Comparison of ENCODE assay signal across 22 mouse cellular contexts in genomic region chr1:56930096-56930495, GRCm38 (mm10). TPM values are rescaled to one million over a fixed set of nuclear protein-coding genes. Genes with fewer than 3 reads are reported as not detected.
A peak's percentile ranks its signal among the peaks of the same experiment; 100 is the strongest.
DNase-seq lines count a peak whose midpoint lies in the region; ATAC-seq and TF ChIP-seq lines count a peak whose summit lies in the region.
"Had no signal": no experiment of that assay in that cellular context is flagged by ENCODE, and none has a peak within 500 bp of the region (broad histone marks: within the 10 kb centered on the region; RNA-seq: fewer than 3 reads in every experiment).

No protein-coding gene starts in this region.

- DNase-seq in forebrain, embryonic 11.5 days (ENCODE audit: low spot score) = peak; percentile 49
- DNase-seq in mesoderm, embryonic 11.5 days (ENCODE audit: low read depth, low spot score) = peak; percentile 12
- DNase-seq in spleen, adult 18-20 months = no peak
- DNase-seq: adrenal gland, adult 8-10 months; adrenal gland, postnatal 14 days; adrenal gland, postnatal 36 days; B cell, adult 2 months; cerebellum, adult 11-12 months; cerebellum, adult 2 months; cerebellum, adult 9-10 months; cerebellum, postnatal 10 days; cerebellum, postnatal 25 days; forebrain, postnatal 0 days had no signal

- H3K27me3 ChIP-seq in forebrain, embryonic 11.5 days (ENCODE audit: control insufficient read depth, insufficient read depth, low read length) = no peaks in the 10 kb centered on the region
- no peaks in the 10 kb centered on the region for H3K27me3 ChIP-seq in forebrain, embryonic 16.5 days (replicated peaks; ENCODE audit: control insufficient read depth, insufficient read depth, low read length)
- no peaks in the 10 kb centered on the region for H3K27me3 ChIP-seq in ES-Bruce4 (ENCODE audit: control insufficient read depth, insufficient read depth, low read length, poor library complexity, severe bottlenecking)
- H3K27me3 ChIP-seq: CH12.LX; embryonic facial prominence, embryonic 12.5 days; forebrain, embryonic 12.5 days had no signal

- no peak for TF ChIP-seq POLR2A in ES-Bruce4 (IDR thresholded peaks at IDR 0.05; ENCODE audit: insufficient read depth, low read length)

- no peak overlapping the region for H3K9ac ChIP-seq in forebrain, embryonic 11.5 days (ENCODE audit: low read length)
- no peak overlapping the region for H3K9ac ChIP-seq in forebrain, embryonic 16.5 days (replicated peaks; ENCODE audit: low read depth, low read length)
- no peak overlapping the region for H3K9ac ChIP-seq in ES-Bruce4 (ENCODE audit: low read depth, poor library complexity, severe bottlenecking)
- H3K9ac ChIP-seq: embryonic facial prominence, embryonic 12.5 days; forebrain, embryonic 12.5 days; forebrain, postnatal 0 days had no signal

- TF ChIP-seq CTCF in ES-Bruce4 (IDR thresholded peaks at IDR 0.05; ENCODE audit: low read depth, low read length) = no peak

- H3K9me3 ChIP-seq in forebrain, embryonic 11.5 days (ENCODE audit: control insufficient read depth, low read length) = no peaks in the 10 kb centered on the region
- no peaks in the 10 kb centered on the region for H3K9me3 ChIP-seq in forebrain, embryonic 16.5 days (ENCODE audit: control insufficient read depth, low read length)
- H3K9me3 ChIP-seq in ES-Bruce4 (replicated peaks; ENCODE audit: control insufficient read depth, insufficient read depth, low read length, poor library complexity, severe bottlenecking) = no peaks in the 10 kb centered on the region
- H3K9me3 ChIP-seq: embryonic facial prominence, embryonic 10.5 days; embryonic facial prominence, embryonic 12.5 days; forebrain, embryonic 12.5 days had no signal

- no peak for ATAC-seq in forebrain, embryonic 11.5 days (replicated peaks; ENCODE audit: low FRiP score)
- ATAC-seq in forebrain, embryonic 16.5 days = no peak
- ATAC-seq: activated CD4-positive, CD25-positive, alpha-beta regulatory T cell, adult 4 months; CD4-positive, CD25-positive, alpha-beta regulatory T cell, adult 4 months; forebrain, embryonic 14.5 days; forebrain, postnatal 0 days had no signal

- no peak overlapping the region for H3K4me3 ChIP-seq in forebrain, embryonic 11.5 days (ENCODE audit: low read depth, low read length)
- H3K4me3 ChIP-seq in forebrain, embryonic 16.5 days (replicated peaks; ENCODE audit: low read length) = no peak overlapping the region
- no peak overlapping the region for H3K4me3 ChIP-seq in ES-Bruce4 (ENCODE audit: low read depth, low read length)
- H3K4me3 ChIP-seq: embryonic facial prominence, embryonic 10.5 days; embryonic facial prominence, embryonic 12.5 days; forebrain, embryonic 12.5 days had no signal

- WGBS in forebrain, embryonic 11.5 days = 83% methylated on average over 4 of the region's 4 CpGs
- 81% methylated on average over 4 of the region's 4 CpGs for WGBS in forebrain, embryonic 16.5 days

- no peak overlapping the region for H3K4me2 ChIP-seq in forebrain, embryonic 11.5 days (ENCODE audit: low read depth, low read length, severe bottlenecking)
- no peak overlapping the region for H3K4me2 ChIP-seq in forebrain, embryonic 16.5 days (ENCODE audit: low read length)
- H3K4me2 ChIP-seq: embryonic facial prominence, embryonic 12.5 days; forebrain, embryonic 12.5 days had no signal

- H3K27ac ChIP-seq in forebrain, embryonic 11.5 days (ENCODE audit: low read depth, low read length) = no peak overlapping the region
- no peak overlapping the region for H3K27ac ChIP-seq in forebrain, embryonic 16.5 days (ENCODE audit: low read length)
- no peak overlapping the region for H3K27ac ChIP-seq in ES-Bruce4 (ENCODE audit: insufficient read depth, low read length)
- H3K27ac ChIP-seq: embryonic facial prominence, embryonic 10.5 days; embryonic facial prominence, embryonic 12.5 days; forebrain, embryonic 12.5 days had no signal

- H3K4me1 ChIP-seq in forebrain, embryonic 11.5 days (replicated peaks; ENCODE audit: control insufficient read depth, insufficient read depth, low read length) = no peaks in the 10 kb centered on the region
- H3K4me1 ChIP-seq in forebrain, embryonic 16.5 days (replicated peaks; ENCODE audit: control insufficient read depth, insufficient read depth, low read length) = peaks cover 19% of the 10 kb centered on the region
- H3K4me1 ChIP-seq in ES-Bruce4 (ENCODE audit: control insufficient read depth, insufficient read depth, low read length) = peaks cover 4% of the 10 kb centered on the region
- H3K4me1 ChIP-seq: forebrain, embryonic 12.5 days had no signal

- H3K36me3 ChIP-seq in forebrain, embryonic 11.5 days (ENCODE audit: control insufficient read depth, insufficient read depth, low read length) = no peaks in the 10 kb centered on the region
- no peaks in the 10 kb centered on the region for H3K36me3 ChIP-seq in forebrain, embryonic 16.5 days (ENCODE audit: control insufficient read depth, insufficient read depth)
- H3K36me3 ChIP-seq in ES-Bruce4 (ENCODE audit: control insufficient read depth, insufficient read depth, low read length, poor library complexity, severe bottlenecking) = no peaks in the 10 kb centered on the region
- H3K36me3 ChIP-seq: embryonic facial prominence, embryonic 12.5 days; forebrain, embryonic 12.5 days had no signal

- 0 out of 2 replicates have a peak, but pooled peaks have one; percentile 32 for TF ChIP-seq EP300 in ES-Bruce4 (IDR thresholded peaks at IDR 0.05; ENCODE audit: insufficient read depth, low read depth, low read length)

RNA-seq across cellular contexts. Expression of gene Satb2, which starts 48.4 kb away (rescaled TPM):
- polyA plus RNA-seq in forebrain, embryonic 11.5 days (2014; fragmentation: Nextera tagmentation; extraction: Ambion mirVana) = 1.5 and 1.9 TPM in 2 replicates
- polyA plus RNA-seq in forebrain, embryonic 16.5 days (2015; fragmentation: Nextera tagmentation; extraction: Ambion mirVana) = 74.5 and 109 TPM in 2 replicates
- polyA plus RNA-seq in ES-Bruce4 (2011; ENCODE audit: insufficient read depth, insufficient read length, low read depth, missing spikeins) = 5.2 and 5.5 TPM in 2 replicates
- polyA plus RNA-seq: CD4-positive, CD25-positive, alpha-beta regulatory T cell, adult 4 months had no signal

Comparison
In these comparisons a context has a peak if more than half of its experiments do, and no peak if none do; other contexts are left out.
1. RNA of gene Satb2, which starts 48.4 kb away (polyA plus RNA-seq): 74.5 to 109 TPM in forebrain, embryonic 16.5 days; 5.2 to 5.5 TPM in ES-Bruce4 and 1.5 to 1.9 TPM in forebrain, embryonic 11.5 days; every median in the first group is over 10 times any median in the second.
2. DNase-seq: peak in forebrain, embryonic 11.5 days (single experiment) and mesoderm, embryonic 11.5 days (single experiment); none in spleen, adult 18-20 months (0 of 2).